Mouse (Mus musculus) Muller cell, postnatal 12 days (primary cell): ENCODE measurements around the gene Crhr2.

Experiments used
- DNase-seq: peaks from one replicate; pipeline ENCODE4 v3.0.0-alpha.2; 2015; ENCODE audit errors: inconsistent ontology term

The Crhr2 gene

DNA sequence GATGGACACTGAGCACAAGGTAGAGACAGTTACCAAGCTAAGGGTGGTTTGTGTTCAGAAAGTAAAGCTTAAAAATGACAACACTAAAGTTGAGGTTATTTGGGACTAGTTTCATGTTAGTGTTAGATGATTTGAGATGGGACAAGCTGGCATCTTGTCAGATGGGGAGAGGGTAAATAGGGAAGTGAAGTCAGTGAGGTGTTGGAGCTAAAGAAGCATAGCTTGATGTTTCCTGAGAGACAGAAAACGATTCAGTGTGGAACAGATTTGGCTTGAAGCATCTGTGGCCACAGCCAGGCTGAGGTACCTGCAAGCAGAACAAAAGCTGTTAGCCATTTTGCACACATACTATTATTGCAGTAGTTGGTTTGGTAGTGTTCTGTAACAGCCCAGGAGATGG, 87.5 kb downstream of the Crhr2 start:
- no peak for DNase-seq

DNA sequence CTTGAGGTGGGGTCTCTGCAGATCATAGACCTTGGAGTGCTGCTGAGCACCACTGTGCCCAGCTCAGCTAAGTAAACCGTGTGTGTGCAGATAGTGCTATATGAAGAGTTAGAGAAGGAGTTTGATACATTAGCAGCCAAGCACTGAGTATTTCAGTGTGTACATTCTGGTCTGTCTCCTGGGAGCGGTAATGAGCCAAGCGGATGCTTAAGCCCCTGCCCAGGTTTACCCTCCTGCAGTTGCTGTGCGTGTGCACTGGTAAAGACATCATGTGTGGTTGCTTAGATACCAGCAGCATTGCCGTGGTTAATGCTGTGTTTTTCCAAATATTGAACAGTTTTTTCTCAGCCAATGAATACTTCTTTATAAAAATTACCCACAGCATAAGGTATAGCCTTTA, 88.3 kb downstream of the Crhr2 start:
- DNase-seq: no peak

DNA sequence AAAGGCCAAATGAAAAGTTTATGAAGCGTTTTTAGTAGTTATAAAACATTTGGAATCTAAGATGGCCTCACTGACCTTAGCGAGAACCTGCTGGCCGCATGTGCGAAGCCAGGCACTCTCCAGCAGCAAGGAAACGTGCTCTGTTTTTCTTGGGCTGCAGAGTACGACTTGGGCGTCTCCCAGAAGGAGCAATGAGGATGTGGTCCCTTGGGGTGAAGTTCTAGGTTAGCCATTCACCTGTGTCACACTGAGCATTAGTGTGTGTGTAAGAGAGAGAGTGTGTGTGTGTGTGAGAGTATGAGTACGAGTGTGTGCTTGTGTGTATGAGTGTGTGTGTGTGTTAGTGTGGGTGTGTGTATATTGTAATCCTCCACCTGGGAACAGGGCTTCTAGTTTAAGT, 89.6 kb downstream of the Crhr2 start:
- DNase-seq: no peak
